17 mouse cellular contexts compared by ENCODE assay signal in genomic region chr12:45944464-45944863, GRCm38 (mm10).
"Had no signal": no experiment of that assay in that cellular context is flagged by ENCODE, and none has a peak within 500 bp of the region (broad histone marks: within the 10 kb centered on the region; RNA-seq: fewer than 3 reads in every experiment).

No protein-coding gene starts in this region.

- H3K27ac ChIP-seq: lung, embryonic 15.5 days; macrophage; midbrain, embryonic 12.5 days; neural tube, embryonic 12.5 days; stomach, embryonic 15.5 days; stomach, postnatal 0 days had no signal

- H3K9me3 ChIP-seq: lung, embryonic 15.5 days; megakaryocyte, embryonic 14.5 days; midbrain, embryonic 12.5 days; neural tube, embryonic 12.5 days; stomach, embryonic 15.5 days had no signal

- DNase-seq: liver, postnatal 0 days; lung, adult 2 months; lung, postnatal 14 days; lung, postnatal 36 days; midbrain, embryonic 14.5 days; right cerebral cortex, postnatal 14 days; thymus, adult 2 months; thymus, postnatal 25 days; thymus, postnatal 4 days had no signal

- H3K4me1 ChIP-seq: lung, embryonic 15.5 days; megakaryocyte, embryonic 14.5 days; midbrain, embryonic 12.5 days; neural tube, embryonic 12.5 days; stomach, embryonic 15.5 days had no signal

- H3K4me2 ChIP-seq: lung, embryonic 15.5 days; midbrain, embryonic 12.5 days; neural tube, embryonic 12.5 days; stomach, embryonic 15.5 days had no signal

- H3K9ac ChIP-seq: liver, postnatal 0 days; lung, embryonic 15.5 days; midbrain, embryonic 12.5 days; neural tube, embryonic 12.5 days; stomach, embryonic 15.5 days had no signal

- H3K36me3 ChIP-seq: lung, embryonic 15.5 days; midbrain, embryonic 12.5 days; neural tube, embryonic 12.5 days; stomach, embryonic 15.5 days had no signal

- H3K4me3 ChIP-seq: lung, embryonic 15.5 days; megakaryocyte, embryonic 14.5 days; midbrain, embryonic 12.5 days; neural tube, embryonic 12.5 days; stomach, embryonic 15.5 days had no signal

- ATAC-seq: liver, postnatal 0 days; lung, postnatal 0 days had no signal

- H3K27me3 ChIP-seq: lung, embryonic 15.5 days; megakaryocyte, embryonic 14.5 days; midbrain, embryonic 12.5 days; neural tube, embryonic 12.5 days; stomach, embryonic 15.5 days had no signal
